Mouse (Mus musculus) B cell, adult 67 days (primary cell): ENCODE data around the gene Olfr1512. TPM values are rescaled to one million over a fixed set of nuclear protein-coding genes. Genes with fewer than 3 reads are reported as not detected.

ENCODE experiments used
- total RNA-seq, 2 experiments: library from RNA; stranded (reverse); gene quantifications; 4 replicates each; pipeline ENCODE4 v1.2.4; 2023

Olfr1512 gene
- total RNA-seq, result not detected

DNA sequence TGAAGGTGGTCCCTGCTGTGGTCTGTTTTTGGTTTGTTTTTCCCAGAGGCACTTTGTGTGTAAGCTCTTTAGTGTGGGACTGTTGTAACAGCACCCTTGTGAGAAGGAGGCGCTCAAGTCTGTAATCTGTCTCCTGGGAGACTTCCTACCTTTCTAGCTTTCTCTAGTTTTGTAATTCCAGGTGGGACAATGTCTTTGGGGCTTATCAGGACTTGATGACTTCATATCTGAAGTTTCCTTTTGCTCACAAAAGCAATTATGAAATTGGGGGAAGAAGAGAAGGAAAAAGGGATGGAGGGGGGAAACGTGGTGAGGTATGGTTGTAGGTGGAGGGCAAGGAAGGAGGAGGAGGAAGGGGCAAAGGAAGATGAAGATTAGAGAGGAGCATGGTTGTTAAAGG, at the start of gene Olfr1512:
Gene Olfr1512, minus strand, starts transcription at position 101 of the 400 bp plus-strand sequence.

DNA sequence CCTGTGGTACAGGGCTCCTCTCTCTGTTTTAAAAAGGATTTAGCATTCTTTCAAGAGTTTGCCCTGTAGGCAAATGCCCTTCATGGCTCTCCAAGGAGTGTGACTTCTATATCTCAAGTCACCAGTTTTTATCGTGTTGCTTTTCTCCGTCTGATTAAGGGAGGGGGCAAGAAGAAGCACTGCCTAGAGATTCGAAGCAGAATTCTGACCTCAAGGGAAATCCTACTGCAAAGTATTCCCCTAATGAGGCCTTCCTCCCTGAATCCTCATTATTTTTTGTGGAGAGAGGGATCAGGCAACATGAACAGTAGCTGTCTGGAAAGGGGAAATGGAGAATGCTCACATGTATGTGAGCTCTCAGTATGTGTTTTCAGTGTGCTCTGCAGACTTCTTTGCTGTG, 35.3 kb upstream of the Olfr1512 start, which contains the start of gene Olfr1510:
Gene Olfr1510, minus strand, starts transcription at position 101 of the 400 bp plus-strand sequence.

DNA sequence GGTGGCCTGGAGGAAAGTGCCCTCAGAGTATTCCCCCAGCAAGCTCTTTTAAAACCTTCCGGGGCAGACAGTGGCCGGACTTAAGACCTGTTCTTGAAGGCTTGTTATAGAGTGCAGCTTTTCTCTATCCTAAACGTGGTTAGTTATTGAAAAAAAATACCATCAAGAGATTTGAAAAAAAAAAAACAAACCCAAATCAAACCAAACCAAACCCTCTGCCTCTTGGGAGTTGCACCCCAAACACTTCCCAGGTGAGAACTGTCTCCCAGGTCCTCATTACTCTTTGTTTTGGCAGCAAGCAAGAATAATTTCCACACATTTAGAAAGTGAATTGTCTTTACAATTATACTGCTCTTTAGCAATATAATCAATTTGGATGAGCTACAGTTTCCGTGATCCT, 18.3 kb upstream of the Olfr1512 start, which contains the start of gene Olfr1511:
Gene Olfr1511, minus strand, starts transcription at position 101 of the 400 bp plus-strand sequence.

DNA sequence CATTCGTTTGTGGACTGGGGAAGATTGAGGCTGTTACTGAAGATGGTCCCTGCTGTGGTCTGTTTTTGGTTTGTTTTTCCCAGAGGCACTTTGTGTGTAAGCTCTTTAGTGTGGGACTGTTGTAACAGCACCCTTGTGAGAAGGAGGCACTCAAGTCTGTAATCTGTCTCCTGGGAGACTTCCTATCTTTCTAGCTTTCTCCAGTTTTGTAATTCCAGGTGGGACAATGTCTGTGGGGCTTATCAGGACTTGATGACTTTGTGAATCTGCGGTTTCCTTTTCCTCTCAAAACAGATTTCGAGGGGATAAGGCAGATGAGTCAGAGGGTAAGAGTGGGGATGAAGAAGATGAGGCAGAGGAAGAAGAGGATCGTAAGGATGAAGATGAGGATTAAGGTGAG, 22.7 kb downstream of the Olfr1512 start, which contains the start of gene Olfr1513:
Gene Olfr1513, minus strand, starts transcription at position 101 of the 400 bp plus-strand sequence.

GRCm38 (mm10) chr14:52327910-52328812, 50.8 kb downstream of the Olfr1512 start, which contains the start of gene Sall2:
Sall2 (minus strand) TSS chr14:52328762.

Other genes starting within 250 kb of the Olfr1512 start
- gene Supt16, start 181.8 kb downstream of the Olfr1512 start, total RNA-seq, result 10 to 100 TPM; 74.7 to 77.2 TPM
- 100 to 1,000 TPM; 291 to 342 TPM for gene Chd8, start 121.4 kb downstream of the Olfr1512 start, total RNA-seq
- gene Tox4, start 100.0 kb downstream of the Olfr1512 start, total RNA-seq, result 100 to 1,000 TPM; 110 to 120 TPM
- 10 to 100 TPM; 16.8 to 21.7 TPM for gene Rab2b, start 99.6 kb downstream of the Olfr1512 start, total RNA-seq
- gene Mettl3, start 74.0 kb downstream of the Olfr1512 start, total RNA-seq, result 10 to 100 TPM; 73.7 to 98.8 TPM
- under 1 TPM in 1 of 2 experiments, not detected in 1; 0.09 TPM for gene Sall2, start 50.4 kb downstream of the Olfr1512 start, total RNA-seq
- gene Olfr1513, start 22.8 kb downstream of the Olfr1512 start, total RNA-seq, result not detected
- not detected for gene Olfr1511, start 18.2 kb upstream of the Olfr1512 start, total RNA-seq
- gene Olfr1510, start 35.2 kb upstream of the Olfr1512 start, total RNA-seq, result not detected
- gene Olfr1509, start 63.8 kb upstream of the Olfr1512 start, total RNA-seq, result not detected
- not detected for gene Olfr1508, start 88.3 kb upstream of the Olfr1512 start, total RNA-seq
- gene Olfr1507, start 116.6 kb upstream of the Olfr1512 start, total RNA-seq, result not detected